Mouse (Mus musculus): ENCODE measurements around the gene Trpm3. TPM values are rescaled to one million over a fixed set of nuclear protein-coding genes. Genes with fewer than 3 reads are reported as not detected.

Trpm3 gene
- polyA plus RNA-seq, 1 experiment = 0.30 TPM

DNA sequence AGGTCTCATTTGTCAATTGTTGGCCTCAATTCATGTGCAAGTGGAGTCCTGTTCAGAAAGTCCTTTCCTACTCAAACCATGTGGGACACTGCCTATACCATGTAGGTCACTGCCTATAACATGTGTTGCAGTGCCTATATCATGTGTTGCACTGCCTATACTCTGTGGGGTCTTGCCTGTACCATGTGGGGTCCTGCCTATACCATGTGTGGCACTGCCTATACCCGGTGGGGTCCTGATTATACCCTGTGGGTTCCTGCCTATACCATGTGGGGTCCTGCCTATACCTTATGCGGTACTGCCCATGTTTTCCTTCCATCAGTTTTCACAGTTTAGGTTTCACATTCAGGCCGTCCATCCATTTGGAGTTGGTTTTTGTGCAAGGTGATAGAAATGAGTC lies 197.4 kb downstream of the Trpm3 start:
- H3K4me3 ChIP-seq (ENCODE audit: control insufficient read depth, insufficient read depth, low read length) = no peak overlapping the region
- no peak for DNase-seq
- H3K27me3 ChIP-seq (ENCODE audit: control insufficient read depth, insufficient read depth, low read length) = no peaks in the 10 kb centered on the region
- TF ChIP-seq POLR2A (IDR thresholded peaks at IDR 0.05; ENCODE audit: control insufficient read depth, extremely low read depth, insufficient read depth, low read length, poor library complexity) (no peak), CTCF (IDR thresholded peaks at IDR 0.05; ENCODE audit: borderline replicate concordance, control insufficient read depth, extremely low read depth, insufficient read depth, low read length, poor library complexity) (no peak)
- WGBS = 92% methylated on average over 3 of the region's 3 CpGs
- H3K27ac ChIP-seq (ENCODE audit: control insufficient read depth, insufficient read depth, low read length) = no peak overlapping the region
- H3K36me3 ChIP-seq (ENCODE audit: control insufficient read depth, insufficient read depth, low read length) = no peaks in the 10 kb centered on the region
- no peaks in the 10 kb centered on the region for H3K4me1 ChIP-seq (replicated peaks; ENCODE audit: control insufficient read depth, insufficient read depth, low read length)

DNA sequence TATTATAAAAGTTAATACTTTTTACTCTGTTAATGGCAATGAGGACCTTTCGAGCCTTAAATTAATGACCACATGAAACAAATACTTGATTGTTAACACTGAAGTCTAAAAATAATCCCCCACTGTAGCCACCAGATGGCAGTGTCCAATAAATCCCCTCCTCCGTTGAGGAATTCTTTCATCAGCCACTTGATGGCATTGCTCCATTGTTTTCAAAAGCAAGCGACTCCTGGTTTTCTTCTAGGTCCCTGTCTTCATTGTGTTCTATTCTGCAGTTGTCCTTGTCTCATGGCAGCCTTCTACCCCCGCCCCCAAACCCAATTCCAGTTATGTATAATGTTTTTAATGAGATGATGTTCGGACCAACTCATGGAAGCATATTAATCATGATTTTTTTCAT lies 198.6 kb downstream of the Trpm3 start:
- 22% methylated on average over 5 of the region's 5 CpGs for WGBS
- H3K27ac ChIP-seq (ENCODE audit: control insufficient read depth, insufficient read depth, low read length) = no peak overlapping the region
- no peak for DNase-seq
- H3K27me3 ChIP-seq (ENCODE audit: control insufficient read depth, insufficient read depth, low read length) = no peaks in the 10 kb centered on the region
- TF ChIP-seq CTCF (IDR thresholded peaks at IDR 0.05; ENCODE audit: borderline replicate concordance, control insufficient read depth, extremely low read depth, insufficient read depth, low read length, poor library complexity) (no peak), POLR2A (IDR thresholded peaks at IDR 0.05; ENCODE audit: control insufficient read depth, extremely low read depth, insufficient read depth, low read length, poor library complexity) (no peak)
- H3K4me3 ChIP-seq (ENCODE audit: control insufficient read depth, insufficient read depth, low read length) = no peak overlapping the region
- no peaks in the 10 kb centered on the region for H3K4me1 ChIP-seq (replicated peaks; ENCODE audit: control insufficient read depth, insufficient read depth, low read length)
- H3K36me3 ChIP-seq (ENCODE audit: control insufficient read depth, insufficient read depth, low read length) = no peaks in the 10 kb centered on the region

DNA sequence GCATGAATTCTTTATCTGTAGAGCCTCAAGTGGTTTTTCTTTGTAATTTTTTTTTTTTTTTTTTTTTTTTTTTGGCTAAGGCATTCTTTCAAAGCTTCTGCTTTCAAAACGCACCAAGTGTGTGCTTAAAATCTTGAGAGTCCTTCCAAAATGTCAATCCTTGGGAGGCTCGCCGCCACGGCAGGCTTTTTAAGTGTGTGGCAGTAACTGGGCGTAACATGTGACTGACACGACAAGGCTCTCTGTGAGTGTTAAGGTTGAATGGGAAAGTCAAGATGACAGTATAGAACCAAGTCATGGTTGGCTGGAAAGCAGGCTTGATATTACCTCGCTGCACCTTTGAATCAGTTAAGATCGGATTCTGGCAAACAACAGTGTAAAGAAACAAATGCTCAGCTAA lies 200.1 kb downstream of the Trpm3 start:
- TF ChIP-seq POLR2A (IDR thresholded peaks at IDR 0.05; ENCODE audit: control insufficient read depth, extremely low read depth, insufficient read depth, low read length, poor library complexity) (no peak), CTCF (IDR thresholded peaks at IDR 0.05; ENCODE audit: borderline replicate concordance, control insufficient read depth, extremely low read depth, insufficient read depth, low read length, poor library complexity) (no peak)
- H3K4me1 ChIP-seq (replicated peaks; ENCODE audit: control insufficient read depth, insufficient read depth, low read length) = no peaks in the 10 kb centered on the region

DNA sequence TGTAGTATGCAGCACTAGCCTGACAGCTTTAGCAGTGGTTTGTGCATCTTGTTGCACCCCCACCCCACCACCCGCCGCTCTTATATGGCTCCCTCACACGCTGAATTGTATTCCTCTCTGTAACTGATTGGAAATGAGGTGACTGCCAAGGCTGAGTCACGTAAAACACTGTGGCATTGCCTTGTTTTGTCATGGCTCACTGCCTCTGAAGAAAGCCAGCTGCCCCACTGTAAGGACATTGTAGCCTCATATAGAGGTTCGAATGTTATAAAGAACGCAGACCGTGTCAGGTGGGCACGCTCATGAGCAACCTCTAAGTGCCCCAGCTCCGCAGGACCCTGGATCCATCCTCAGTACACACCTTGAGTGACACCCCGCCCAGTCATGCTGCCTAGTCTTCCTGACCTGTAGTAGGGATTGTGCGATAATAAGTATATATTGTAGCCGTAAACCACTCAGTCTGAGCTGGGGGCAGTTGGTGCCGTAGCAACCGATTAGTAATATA lies 215.2 kb downstream of the Trpm3 start:
- 92% methylated on average over 14 of the region's 14 CpGs for WGBS

More for the DNA sequence above, 200.1 kb downstream of the Trpm3 start:
- no peak for DNase-seq
- Histone ChIP-seq H3K27me3 (ENCODE audit: control insufficient read depth, insufficient read depth, low read length) (no peaks in the 10 kb centered on the region), H3K27ac (ENCODE audit: control insufficient read depth, insufficient read depth, low read length) (no peak overlapping the region), H3K36me3 (ENCODE audit: control insufficient read depth, insufficient read depth, low read length) (no peaks in the 10 kb centered on the region), H3K4me3 (ENCODE audit: control insufficient read depth, insufficient read depth, low read length) (no peak overlapping the region)
- 85% methylated on average over 8 of the region's 8 CpGs for WGBS

DNA sequence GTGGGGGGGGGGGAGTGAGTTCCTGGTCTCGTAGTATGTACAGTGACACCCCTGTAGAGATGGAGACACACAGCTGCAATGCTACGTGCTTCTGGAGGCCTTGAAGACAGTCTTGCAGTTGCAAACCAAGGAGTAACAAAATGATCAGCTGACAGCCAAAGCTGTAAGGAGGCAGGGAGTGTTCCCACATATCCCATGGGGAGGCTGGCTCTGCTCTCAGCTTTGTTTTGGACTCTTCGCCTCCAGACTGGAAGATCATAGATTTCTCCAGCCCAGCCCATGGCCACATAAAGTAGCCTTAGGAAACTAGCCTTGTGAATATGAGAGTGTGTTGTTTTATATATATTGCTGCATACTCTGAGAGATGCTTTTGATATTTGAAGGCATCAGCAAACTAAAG lies 248.0 kb downstream of the Trpm3 start:
- TF ChIP-seq POLR2A (IDR thresholded peaks at IDR 0.05; ENCODE audit: control insufficient read depth, extremely low read depth, insufficient read depth, low read length, poor library complexity) (no peak), CTCF (IDR thresholded peaks at IDR 0.05; ENCODE audit: borderline replicate concordance, control insufficient read depth, extremely low read depth, insufficient read depth, low read length, poor library complexity) (no peak)
- Histone ChIP-seq H3K27ac (ENCODE audit: control insufficient read depth, insufficient read depth, low read length) (no peak overlapping the region), H3K4me1 (replicated peaks; ENCODE audit: control insufficient read depth, insufficient read depth, low read length) (no peaks in the 10 kb centered on the region), H3K4me3 (ENCODE audit: control insufficient read depth, insufficient read depth, low read length) (no peak overlapping the region), H3K27me3 (ENCODE audit: control insufficient read depth, insufficient read depth, low read length) (no peaks in the 10 kb centered on the region), H3K36me3 (ENCODE audit: control insufficient read depth, insufficient read depth, low read length) (no peaks in the 10 kb centered on the region)
- WGBS = 95% methylated on average over 3 of the region's 3 CpGs
- no peak for DNase-seq

More for the DNA sequence above, 215.2 kb downstream of the Trpm3 start:
- TF ChIP-seq POLR2A (IDR thresholded peaks at IDR 0.05; ENCODE audit: control insufficient read depth, extremely low read depth, insufficient read depth, low read length, poor library complexity) (no peak), CTCF (IDR thresholded peaks at IDR 0.05; ENCODE audit: borderline replicate concordance, control insufficient read depth, extremely low read depth, insufficient read depth, low read length, poor library complexity) (no peak)
- H3K27ac ChIP-seq (ENCODE audit: control insufficient read depth, insufficient read depth, low read length) = no peak overlapping the region
- H3K27me3 ChIP-seq (ENCODE audit: control insufficient read depth, insufficient read depth, low read length) = no peaks in the 10 kb centered on the region
- no peaks in the 10 kb centered on the region for H3K4me1 ChIP-seq (replicated peaks; ENCODE audit: control insufficient read depth, insufficient read depth, low read length)
- no peak overlapping the region for H3K4me3 ChIP-seq (ENCODE audit: control insufficient read depth, insufficient read depth, low read length)
- no peaks in the 10 kb centered on the region for H3K36me3 ChIP-seq (ENCODE audit: control insufficient read depth, insufficient read depth, low read length)
- no peak for DNase-seq

DNA sequence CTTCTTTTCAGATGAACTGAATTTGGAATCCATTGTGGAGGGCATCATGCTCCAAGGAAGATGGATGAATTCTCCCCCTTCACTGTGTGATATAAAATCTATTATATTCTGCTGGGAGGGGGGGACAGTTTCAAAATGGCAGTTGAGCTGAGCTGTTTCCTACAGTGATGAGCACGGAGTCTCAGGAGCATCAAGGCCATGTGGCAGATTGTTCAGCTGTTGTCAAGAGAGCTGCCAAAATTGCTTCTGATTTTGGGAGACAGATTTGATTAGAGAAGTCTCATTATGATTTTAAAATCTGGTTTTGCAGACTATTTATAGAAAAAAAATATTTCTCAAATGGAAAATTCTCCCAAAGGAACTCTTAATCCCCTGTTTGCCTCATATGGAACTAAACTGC lies 255.9 kb downstream of the Trpm3 start:
- TF ChIP-seq POLR2A (IDR thresholded peaks at IDR 0.05; ENCODE audit: control insufficient read depth, extremely low read depth, insufficient read depth, low read length, poor library complexity) (no peak), CTCF (IDR thresholded peaks at IDR 0.05; ENCODE audit: borderline replicate concordance, control insufficient read depth, extremely low read depth, insufficient read depth, low read length, poor library complexity) (no peak)
- no peaks in the 10 kb centered on the region for H3K36me3 ChIP-seq (ENCODE audit: control insufficient read depth, insufficient read depth, low read length)
- WGBS = 87% methylated on average over 1 of the region's 1 CpGs

DNA sequence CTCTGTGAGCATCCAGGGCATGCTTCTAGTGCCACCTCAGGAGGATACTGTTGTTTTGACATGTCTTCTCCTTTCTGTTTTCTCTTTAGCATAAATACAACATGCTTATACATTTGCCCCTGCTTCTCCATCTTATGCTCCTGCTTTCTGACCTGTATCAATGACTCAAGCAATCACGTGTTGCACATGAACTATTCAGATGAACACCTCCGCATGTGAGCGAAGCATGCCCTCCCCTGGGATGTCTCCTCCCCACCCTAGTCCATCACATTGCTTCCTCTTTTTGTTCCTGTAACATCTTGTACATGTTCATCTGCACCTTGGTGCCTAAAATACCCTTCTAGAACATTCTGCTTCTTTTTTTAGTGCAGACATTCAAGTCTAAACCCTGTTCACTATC lies 265.2 kb downstream of the Trpm3 start:
- Histone ChIP-seq H3K36me3 (ENCODE audit: control insufficient read depth, insufficient read depth, low read length) (no peaks in the 10 kb centered on the region), H3K4me1 (replicated peaks; ENCODE audit: control insufficient read depth, insufficient read depth, low read length) (no peaks in the 10 kb centered on the region), H3K27me3 (ENCODE audit: control insufficient read depth, insufficient read depth, low read length) (no peaks in the 10 kb centered on the region), H3K4me3 (ENCODE audit: control insufficient read depth, insufficient read depth, low read length) (no peak overlapping the region), H3K27ac (ENCODE audit: control insufficient read depth, insufficient read depth, low read length) (no peak overlapping the region)
- no peak for TF ChIP-seq POLR2A (IDR thresholded peaks at IDR 0.05; ENCODE audit: control insufficient read depth, extremely low read depth, insufficient read depth, low read length, poor library complexity)
- TF ChIP-seq CTCF (IDR thresholded peaks at IDR 0.05; ENCODE audit: borderline replicate concordance, control insufficient read depth, extremely low read depth, insufficient read depth, low read length, poor library complexity) = no peak
- WGBS = 90% methylated on average over 3 of the region's 3 CpGs
- DNase-seq = no peak

More for the DNA sequence above, 255.9 kb downstream of the Trpm3 start:
- DNase-seq = no peak
- Histone ChIP-seq H3K4me3 (ENCODE audit: control insufficient read depth, insufficient read depth, low read length) (no peak overlapping the region), H3K27me3 (ENCODE audit: control insufficient read depth, insufficient read depth, low read length) (no peaks in the 10 kb centered on the region), H3K4me1 (replicated peaks; ENCODE audit: control insufficient read depth, insufficient read depth, low read length) (no peaks in the 10 kb centered on the region), H3K27ac (ENCODE audit: control insufficient read depth, insufficient read depth, low read length) (no peak overlapping the region)
